Mouse (Mus musculus) embryonic facial prominence, embryonic 15.5 days (tissue): ENCODE measurements at regions not wholly inside any gene's neighbourhood (a gene's known extent, or its start where the extent isn't known, plus 50 kb on each side); places are given as distances from the start of the nearest gene placed in this dataset.
A peak's percentile ranks its signal among the peaks of the same experiment; 100 is the strongest.

Experiments
- ATAC-seq: fragments of 200-750 bp; cut with Nextera tagmentation; 2 replicates; pipeline ENCODE4 v1.8.0; 2017; ENCODE audit warnings: low read depth, moderate TSS enrichment; ENCODE audit not compliant: insufficient number of reproducible peaks, low FRiP score, low TSS enrichment
- H3K27ac ChIP-seq: fragments of 300-500 bp; sonication (generic); replicated peaks from 2 replicates; pipeline ENCODE4 v1.5.1; 2015; ENCODE audit warnings: mild to moderate bottlenecking, inconsistent platforms
- H3K27me3 ChIP-seq: fragments of 300-500 bp; sonication (generic); 2 replicates; pipeline ENCODE4 v1.6.1; 2015; ENCODE audit warnings: inconsistent platforms
- H3K36me3 ChIP-seq: fragments of 300-500 bp; sonication (generic); 2 replicates; pipeline ENCODE4 v1.6.1; 2015; ENCODE audit warnings: mild to moderate bottlenecking, inconsistent platforms
- H3K4me1 ChIP-seq: fragments of 300-500 bp; sonication (generic); 2 replicates; pipeline ENCODE4 v1.6.1; 2015; ENCODE audit warnings: inconsistent platforms
- H3K4me2 ChIP-seq: fragments of 300-500 bp; sonication (generic); replicated peaks from 2 replicates; pipeline ENCODE4 v1.6.1; 2015; ENCODE audit warnings: mild to moderate bottlenecking, inconsistent platforms
- H3K4me3 ChIP-seq: fragments of 300-500 bp; sonication (generic); replicated peaks from 2 replicates; pipeline ENCODE4 v1.5.1; 2015; ENCODE audit warnings: mild to moderate bottlenecking, inconsistent platforms
- H3K9ac ChIP-seq: fragments of 300-500 bp; sonication (generic); 2 replicates; pipeline ENCODE4 v1.6.1; 2015; ENCODE audit warnings: inconsistent platforms
- H3K9me3 ChIP-seq: fragments of 300-500 bp; sonication (generic); replicated peaks from 2 replicates; pipeline ENCODE4 v1.6.1; 2016; ENCODE audit warnings: inconsistent platforms
- whole genome bisulfite sequencing: fragments of 180-500 bp; shearing (Covaris S2); methylation state at CpG from one replicate; pipeline ENCODE4 v1.1.7; 2015; 5-methylcytosine and 5-hydroxymethylcytosine counted together

GRCm38 (mm10) chr3:9884691-9885354 lies 203.1 kb upstream of the Gm9833 start:
- WGBS = 59% methylated on average over 5 of the region's 5 CpGs
- Histone ChIP-seq H3K4me1 (no peaks in the 10 kb centered on the region; the same call in 1 of the 2 replicates), H3K9ac (no peak overlapping the region), H3K4me3 (no peak overlapping the region), H3K27me3 (no peaks in the 10 kb centered on the region), H3K27ac (no peak overlapping the region), H3K36me3 (no peaks in the 10 kb centered on the region), H3K9me3 (no peaks in the 10 kb centered on the region), H3K4me2 (no peak overlapping the region)
- no peak for ATAC-seq

DNA sequence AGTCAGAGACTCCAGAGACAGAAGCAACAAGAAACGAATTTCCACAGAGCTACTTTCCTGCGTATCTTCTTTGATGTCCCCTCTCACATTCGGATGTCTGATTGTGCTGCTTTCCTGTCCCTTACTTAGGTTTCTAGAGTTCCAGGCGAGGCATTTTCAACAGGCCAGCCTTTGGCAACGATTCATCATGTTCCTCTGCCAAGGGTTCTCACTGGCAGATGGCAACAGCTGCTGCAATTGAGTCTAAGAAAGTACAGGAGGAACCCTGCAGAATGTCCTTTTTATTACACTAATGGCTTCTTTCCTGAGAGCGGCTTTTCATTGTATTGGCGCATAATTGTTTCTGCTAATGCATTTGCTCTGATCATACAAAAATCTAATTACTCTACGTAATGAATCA lies 202.3 kb upstream of the Gm9833 start:
- Histone ChIP-seq H3K27ac (0 out of 2 replicates have a peak overlapping the region, but pooled peaks have one; percentile 28), H3K4me1 (no peaks in the 10 kb centered on the region; the same call in 1 of the 2 replicates), H3K27me3 (no peaks in the 10 kb centered on the region), H3K4me3 (no peak overlapping the region), H3K4me2 (no peak overlapping the region), H3K36me3 (no peaks in the 10 kb centered on the region), H3K9ac (no peak overlapping the region), H3K9me3 (no peaks in the 10 kb centered on the region)
- 42% methylated on average over 8 of the region's 8 CpGs for WGBS
- ATAC-seq = no peak

- Histone ChIP-seq H3K4me1 (no peaks in the 10 kb centered on the region; the same call in 1 of the 2 replicates), H3K4me3 (no peak overlapping the region), H3K27ac (no peak overlapping the region), H3K36me3 (no peaks in the 10 kb centered on the region), H3K27me3 (no peaks in the 10 kb centered on the region), H3K4me2 (no peak overlapping the region), H3K9ac (no peak overlapping the region), H3K9me3 (no peaks in the 10 kb centered on the region)
- WGBS = 61% methylated on average over 4 of the region's 4 CpGs
- no peak for ATAC-seq
These were observed 201.8 kb upstream of the Gm9833 start for GRCm38 (mm10) chr3:9886077-9886476.

DNA sequence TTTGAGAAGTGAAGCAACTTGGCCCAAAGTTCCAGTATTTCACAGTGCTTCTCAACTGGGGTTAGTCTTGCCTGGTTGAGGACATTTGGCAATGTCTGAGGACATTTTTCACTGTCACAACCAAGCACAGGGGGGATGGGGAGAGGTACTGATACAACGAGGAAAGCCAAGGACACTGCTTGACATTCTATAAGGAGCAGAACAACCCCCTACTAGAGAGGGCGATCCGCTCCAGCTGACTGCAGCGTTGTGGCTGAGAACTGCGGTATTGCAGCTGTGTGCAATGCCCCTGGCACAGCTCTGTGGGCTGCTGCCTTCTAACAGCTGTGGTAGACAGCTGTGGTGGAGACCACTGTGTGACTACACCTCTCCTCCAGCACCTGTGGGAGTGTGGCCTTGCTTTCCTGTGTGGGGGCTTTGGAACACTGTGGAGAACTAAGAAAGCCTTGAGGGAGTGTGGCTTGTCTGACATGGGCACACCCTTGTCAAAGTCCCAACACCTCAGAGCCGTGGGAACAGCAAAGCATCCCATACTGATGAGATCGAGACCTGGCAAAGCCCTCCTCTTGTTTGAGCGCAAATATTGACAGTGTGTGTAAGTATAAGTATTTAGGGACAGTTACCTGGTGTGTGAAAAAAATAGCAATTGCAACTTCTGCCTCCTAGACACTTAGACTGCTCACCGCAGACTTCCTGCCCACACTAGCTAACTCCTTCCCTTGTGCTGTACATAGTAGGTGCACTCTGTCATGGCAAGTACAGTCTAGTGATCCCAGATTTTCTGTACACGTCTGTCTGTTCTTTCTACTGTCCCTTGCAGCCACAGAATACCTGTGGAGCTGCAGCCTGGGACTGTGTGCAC lies 200.9 kb upstream of the Gm9833 start:
- Histone ChIP-seq H3K27me3 (no peaks in the 10 kb centered on the region), H3K9ac (no peak overlapping the region), H3K36me3 (no peaks in the 10 kb centered on the region), H3K9me3 (no peaks in the 10 kb centered on the region), H3K27ac (no peak overlapping the region), H3K4me2 (no peak overlapping the region), H3K4me3 (no peak overlapping the region), H3K4me1 (no peaks in the 10 kb centered on the region; the same call in 1 of the 2 replicates)
- ATAC-seq = 0 out of 2 replicates have a peak, but pooled peaks have one; percentile 56
- 60% methylated on average over 10 of the region's 10 CpGs for WGBS

GRCm38 (mm10) chr3:9887627-9887994 lies 200.3 kb upstream of the Gm9833 start:
- Histone ChIP-seq H3K27ac (no peak overlapping the region), H3K36me3 (no peaks in the 10 kb centered on the region), H3K9me3 (no peaks in the 10 kb centered on the region), H3K4me2 (no peak overlapping the region), H3K4me1 (no peaks in the 10 kb centered on the region; the same call in 1 of the 2 replicates), H3K27me3 (no peaks in the 10 kb centered on the region), H3K9ac (no peak overlapping the region), H3K4me3 (no peak overlapping the region)
- no peak for ATAC-seq
- 67% methylated on average over 2 of the region's 2 CpGs for WGBS

- no peaks in the 10 kb centered on the region for H3K9me3 ChIP-seq
- H3K27ac ChIP-seq = no peak overlapping the region
- H3K36me3 ChIP-seq = no peaks in the 10 kb centered on the region
- 87% methylated on average over 5 of the region's 5 CpGs for WGBS
- no peaks in the 10 kb centered on the region for H3K27me3 ChIP-seq
- no peak; the same call in 1 of the 2 replicates for ATAC-seq
- no peak overlapping the region for H3K9ac ChIP-seq
- no peaks in the 10 kb centered on the region; the same call in 1 of the 2 replicates for H3K4me1 ChIP-seq
- H3K4me2 ChIP-seq = no peak overlapping the region
- H3K4me3 ChIP-seq = no peak overlapping the region
These were observed 199.9 kb upstream of the Gm9833 start for GRCm38 (mm10) chr3:9888051-9888450.

GRCm38 (mm10) chr3:9892884-9893494 lies 194.9 kb upstream of the Gm9833 start:
- H3K36me3 ChIP-seq = no peaks in the 10 kb centered on the region
- WGBS = 71% methylated on average over 4 of the region's 4 CpGs
- H3K9ac ChIP-seq = no peak overlapping the region
- no peaks in the 10 kb centered on the region for H3K27me3 ChIP-seq
- H3K9me3 ChIP-seq = no peaks in the 10 kb centered on the region
- ATAC-seq = no peak
- H3K27ac ChIP-seq = no peak overlapping the region
- H3K4me2 ChIP-seq = no peak overlapping the region
- H3K4me1 ChIP-seq = no peaks in the 10 kb centered on the region
- no peak overlapping the region for H3K4me3 ChIP-seq

- Histone ChIP-seq H3K27me3 (no peaks in the 10 kb centered on the region), H3K9me3 (no peaks in the 10 kb centered on the region), H3K9ac (no peak overlapping the region), H3K36me3 (no peaks in the 10 kb centered on the region), H3K4me3 (no peak overlapping the region), H3K27ac (no peak overlapping the region), H3K4me2 (no peak overlapping the region), H3K4me1 (no peaks in the 10 kb centered on the region)
- WGBS = 85% methylated on average over 11 of the region's 11 CpGs
- ATAC-seq = no peak
These were observed 192.3 kb upstream of the Gm9833 start for GRCm38 (mm10) chr3:9895396-9896135.

- Histone ChIP-seq H3K4me2 (no peak overlapping the region), H3K9ac (no peak overlapping the region), H3K36me3 (no peaks in the 10 kb centered on the region), H3K27me3 (no peaks in the 10 kb centered on the region), H3K27ac (no peak overlapping the region), H3K9me3 (no peaks in the 10 kb centered on the region), H3K4me1 (no peaks in the 10 kb centered on the region), H3K4me3 (no peak overlapping the region)
- 81% methylated on average over 5 of the region's 5 CpGs for WGBS
- ATAC-seq = no peak
These were observed 191.6 kb upstream of the Gm9833 start for GRCm38 (mm10) chr3:9896303-9896702.

DNA sequence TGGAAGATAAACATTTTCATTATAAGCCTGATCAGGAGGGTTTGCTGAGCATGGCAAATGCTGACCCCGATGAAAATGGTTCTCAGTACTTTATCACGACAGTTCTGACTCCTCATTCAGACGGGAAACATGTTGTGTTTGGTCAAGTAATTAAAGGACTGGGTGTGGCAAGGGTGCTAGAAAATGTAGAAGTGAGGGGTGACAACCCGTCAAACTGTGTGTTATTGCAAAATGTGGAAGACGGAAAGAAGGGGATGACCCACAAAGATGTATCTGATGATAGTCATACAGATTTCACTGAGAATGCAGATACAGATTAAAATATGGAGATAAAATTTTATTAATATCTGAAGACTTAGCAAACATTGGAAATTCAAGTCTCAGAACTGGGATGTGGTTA lies 186.2 kb upstream of the Gm9833 start:
- WGBS = 82% methylated on average over 5 of the region's 5 CpGs

DNA sequence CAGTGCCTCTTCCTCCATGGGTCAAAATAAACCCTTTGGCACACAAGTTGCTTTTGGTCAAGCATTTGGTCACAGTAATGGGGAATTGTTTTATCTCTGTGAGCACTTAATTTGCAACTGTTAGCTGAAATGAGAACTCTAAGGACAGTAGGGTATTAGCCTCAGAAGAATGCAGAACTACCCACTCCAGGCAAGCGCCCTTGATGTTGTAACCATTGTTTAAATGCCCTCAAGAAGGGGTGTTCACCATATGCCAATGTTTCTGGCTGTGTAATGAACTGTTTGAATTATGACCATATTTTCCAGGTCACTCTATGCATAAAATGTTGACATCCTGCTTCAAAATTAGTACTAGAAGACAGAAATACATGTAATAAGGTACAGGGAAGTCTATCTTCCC lies 174.6 kb upstream of the Gm9833 start:
- Histone ChIP-seq H3K9me3 (no peaks in the 10 kb centered on the region), H3K4me1 (no peaks in the 10 kb centered on the region), H3K4me3 (no peak overlapping the region), H3K27me3 (no peaks in the 10 kb centered on the region), H3K36me3 (no peaks in the 10 kb centered on the region), H3K4me2 (no peak overlapping the region), H3K9ac (no peak overlapping the region), H3K27ac (no peak overlapping the region)
- no peak for ATAC-seq
- 80% methylated on average over 1 of the region's 1 CpGs for WGBS

More for the DNA sequence above, 186.2 kb upstream of the Gm9833 start:
- no peak overlapping the region for H3K9ac ChIP-seq
- no peak overlapping the region for H3K4me3 ChIP-seq
- ATAC-seq = no peak
- no peak overlapping the region for H3K4me2 ChIP-seq
- H3K36me3 ChIP-seq = no peaks in the 10 kb centered on the region
- no peaks in the 10 kb centered on the region for H3K9me3 ChIP-seq
- no peaks in the 10 kb centered on the region for H3K4me1 ChIP-seq
- H3K27me3 ChIP-seq = no peaks in the 10 kb centered on the region
- no peak overlapping the region for H3K27ac ChIP-seq
